Mouse (Mus musculus) cerebral cortex, adult 2 months (tissue): ENCODE results near the gene Lime1.

Experiments
- WGBS: fragments of 180-500 bp; shearing (Covaris S2); methylation state at CpG from one replicate; pipeline ENCODE4 v1.1.7; 2018; 5-methylcytosine and 5-hydroxymethylcytosine counted together

The Lime1 gene

DNA sequence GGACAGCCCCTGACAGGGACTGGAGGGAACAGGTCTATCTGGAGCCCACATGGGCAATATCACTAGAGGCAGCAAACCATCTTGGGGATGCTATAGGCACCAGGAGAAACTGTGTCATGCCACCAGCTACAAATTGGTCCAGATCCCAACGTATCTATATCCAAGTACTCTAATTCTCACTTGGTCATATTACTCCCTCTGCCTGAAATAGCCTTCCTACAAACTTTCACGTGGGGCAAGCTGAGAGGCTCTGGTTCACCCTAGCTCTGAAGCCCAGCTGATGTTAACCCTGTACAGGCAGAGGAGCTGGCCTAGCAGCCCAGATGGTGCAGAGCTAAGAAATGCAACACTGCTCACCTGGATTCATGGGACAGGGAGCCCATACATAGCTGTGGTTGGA, 11.7 kb downstream of the Lime1 start:
- 53% methylated on average over 2 of the region's 2 CpGs for WGBS

GRCm38 (mm10) chr2:181392600-181393213, 12.8 kb downstream of the Lime1 start:
- WGBS, result 27% methylated on average over 4 of the region's 4 CpGs

- 95% methylated on average over 3 of the region's 3 CpGs for WGBS
Measured at GRCm38 (mm10) chr2:181394086-181394485, 14.2 kb downstream of the Lime1 start.

GRCm38 (mm10) chr2:181397207-181397761, 17.4 kb downstream of the Lime1 start:
- 55% methylated on average over 5 of the region's 5 CpGs for WGBS

DNA sequence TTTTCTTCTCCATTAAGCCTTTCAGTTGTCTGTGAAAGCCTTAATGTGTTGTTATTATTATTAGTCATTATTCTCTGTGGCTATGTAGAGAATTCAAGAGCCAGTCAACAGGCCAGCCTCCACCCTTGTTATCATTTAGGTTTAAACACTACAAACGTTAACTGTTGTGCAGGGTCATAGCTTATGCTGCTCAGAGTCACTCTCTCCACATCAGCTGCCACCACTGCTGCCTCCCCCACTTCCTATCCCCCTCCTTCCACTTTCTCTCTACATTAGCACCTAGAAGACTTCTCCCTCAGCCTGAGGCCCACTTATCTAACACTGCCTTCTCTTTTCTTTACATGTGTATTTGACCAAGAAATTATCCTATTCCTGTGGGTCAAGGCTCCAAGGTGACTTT, 21.6 kb downstream of the Lime1 start:
- 55% methylated on average over 1 of the region's 1 CpGs for WGBS

DNA sequence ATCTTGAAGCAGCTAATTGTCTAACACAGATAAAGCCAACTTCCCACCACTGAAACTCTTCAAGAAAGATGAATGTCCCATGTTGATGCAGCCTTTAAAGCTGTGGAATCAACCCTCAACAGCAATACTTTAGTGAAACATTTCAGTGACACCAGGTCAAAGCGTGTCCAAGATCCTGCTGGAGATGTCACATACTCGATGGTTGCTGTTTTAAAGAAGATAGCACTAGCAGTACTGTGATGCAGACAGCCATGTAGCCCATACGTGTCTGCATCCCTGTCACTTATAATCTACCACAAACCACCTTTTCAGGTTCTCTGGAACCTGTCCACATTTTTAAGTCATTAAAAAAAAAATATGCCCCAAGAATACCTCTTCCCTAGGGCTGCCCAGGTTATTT, 23.8 kb downstream of the Lime1 start:
- 95% methylated on average over 3 of the region's 3 CpGs for WGBS

- WGBS, result 83% methylated on average over 7 of the region's 7 CpGs
Measured at GRCm38 (mm10) chr2:181409643-181410042, 29.8 kb downstream of the Lime1 start.

DNA sequence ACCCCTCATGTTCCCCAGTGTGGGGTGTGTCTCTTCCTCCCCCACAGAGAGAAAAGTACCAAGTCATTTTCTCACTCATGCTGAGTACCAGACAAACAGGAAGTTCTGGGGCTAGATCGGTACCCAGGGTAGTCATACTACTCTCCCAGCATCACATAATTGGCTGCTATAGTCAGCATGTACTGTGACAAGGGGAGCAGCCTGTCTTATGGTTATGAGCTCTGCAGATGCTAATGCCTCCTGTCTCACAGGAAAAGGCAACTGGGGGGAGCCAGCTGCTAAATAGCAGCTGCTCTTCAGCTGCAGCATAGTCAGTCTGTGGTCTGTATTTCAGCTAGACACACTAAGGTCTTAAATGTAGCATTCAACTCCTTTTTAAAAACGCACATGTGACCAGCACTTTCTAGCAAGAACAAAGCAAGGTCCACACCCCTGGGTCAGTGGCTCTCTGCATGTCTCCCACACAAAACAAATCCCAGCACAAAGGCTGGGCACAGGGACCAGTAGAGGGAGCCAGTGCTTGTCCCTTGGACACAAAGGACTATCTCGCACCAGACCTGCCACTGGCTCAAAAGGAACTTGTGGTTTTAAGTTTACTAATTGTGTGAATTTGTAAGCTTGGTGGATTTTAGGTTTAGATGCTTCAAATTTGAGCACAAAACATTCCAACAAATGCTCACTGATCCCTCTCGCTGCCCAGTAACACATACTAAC, 31.0 kb downstream of the Lime1 start:
- 32% methylated on average over 4 of the region's 4 CpGs for WGBS

DNA sequence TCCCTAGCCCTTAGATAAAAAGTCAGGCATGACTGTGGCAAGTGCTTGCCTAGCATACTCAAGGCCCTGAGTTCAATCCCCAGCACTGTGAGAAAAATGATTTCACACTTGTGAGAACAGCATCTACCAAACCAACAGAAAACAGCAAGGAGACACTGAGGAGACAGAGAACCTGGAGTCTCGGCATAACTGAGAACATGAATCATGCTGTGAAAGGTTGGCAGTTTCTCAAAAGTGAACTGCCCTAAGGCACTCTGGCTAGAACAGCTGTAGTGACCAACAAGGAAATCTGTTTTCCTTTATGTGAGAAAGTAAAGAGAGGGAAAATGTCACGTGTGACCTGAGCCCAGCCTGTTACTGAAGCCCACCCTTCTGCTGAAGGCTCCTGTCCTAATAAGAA, 33.3 kb downstream of the Lime1 start:
- WGBS, result 35% methylated on average over 2 of the region's 2 CpGs

GRCm38 (mm10) chr2:181415945-181416344, 36.1 kb downstream of the Lime1 start:
- WGBS, result 51% methylated on average over 3 of the region's 3 CpGs

DNA sequence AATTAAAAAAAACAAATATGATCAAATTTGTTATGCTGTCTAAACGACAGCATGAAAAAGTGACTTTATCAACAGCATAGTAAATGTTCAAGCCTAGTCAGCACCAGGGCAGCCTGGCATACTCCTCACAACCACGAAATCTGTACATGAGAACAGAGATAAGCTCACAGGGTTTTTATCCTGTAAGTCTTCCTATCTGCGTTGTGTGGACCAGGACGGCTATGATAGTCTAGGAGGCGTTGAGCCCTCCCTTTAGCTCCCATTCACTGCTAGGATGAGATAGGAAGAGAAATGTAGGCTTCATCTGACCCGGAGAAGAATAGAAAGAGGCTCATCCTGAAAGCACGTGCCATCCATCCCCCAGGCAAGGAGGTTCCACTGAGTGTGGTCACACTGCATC, 39.5 kb downstream of the Lime1 start:
- WGBS, result 68% methylated on average over 7 of the region's 7 CpGs

DNA sequence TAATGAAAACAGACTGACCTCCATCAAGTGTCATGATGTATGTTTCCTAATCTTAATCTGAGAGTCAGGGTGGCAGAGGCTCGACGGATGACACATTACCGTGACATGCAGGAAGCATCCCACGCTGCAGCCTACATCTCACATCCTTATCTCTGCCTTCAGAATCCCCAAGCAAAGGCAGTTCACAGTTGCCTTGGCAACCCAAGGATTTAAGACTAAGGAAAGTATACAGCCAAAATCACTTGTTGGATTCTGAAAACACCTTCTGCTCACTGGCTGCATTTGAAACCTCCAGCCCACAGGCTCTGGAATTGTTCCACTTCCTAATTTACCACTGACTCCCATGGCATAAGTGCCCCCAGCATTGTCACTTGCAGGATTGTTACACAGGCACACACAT, 40.5 kb downstream of the Lime1 start:
- whole genome bisulfite sequencing, result 49% methylated on average over 4 of the region's 4 CpGs

GRCm38 (mm10) chr2:181420903-181421638, 41.2 kb downstream of the Lime1 start:
- 49% methylated on average over 4 of the region's 4 CpGs for WGBS

DNA sequence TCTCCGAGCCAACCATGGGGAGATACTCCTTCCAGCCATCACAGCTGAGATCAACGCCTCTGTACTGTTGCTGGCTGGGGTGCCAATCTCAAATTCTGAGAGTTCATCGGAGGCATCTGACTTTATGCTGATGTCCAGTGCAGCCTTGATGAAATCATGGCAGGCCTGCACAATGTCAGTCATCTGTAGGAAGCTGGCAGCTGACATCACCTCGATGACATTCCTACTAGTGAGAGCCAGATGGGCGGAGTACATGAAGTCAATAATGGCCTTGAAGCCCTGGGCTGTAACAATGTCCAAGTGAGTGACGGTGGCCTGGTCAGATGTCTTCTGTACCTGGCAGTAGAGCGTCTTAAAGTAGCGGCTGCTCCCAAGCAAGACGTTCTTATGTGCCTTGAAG, 44.0 kb downstream of the Lime1 start:
- 78% methylated on average over 9 of the region's 9 CpGs for WGBS
